Mouse (Mus musculus) stomach, embryonic 15.5 days (tissue): Measurements from ENCODE around the gene Edc4. TPM values are rescaled to one million over a fixed set of nuclear protein-coding genes. Genes with fewer than 3 reads are reported as not detected.

Experiments
- polyA plus RNA-seq: library from polyadenylated mRNA; unstranded; fragments of >200 nt; fragmentation: Nextera tagmentation; extraction: Ambion mirVana; gene quantifications from 2 replicates; pipeline ENCODE4 v1.2.1, GENCODE M21; 2015

The Edc4 gene
- polyA plus RNA-seq, 1 experiment from 2014 or later: 35.7 TPM

Other genes starting within 250 kb of the Edc4 start
- 109 and 112 TPM in 2 replicates for gene Ctcf, start 244.3 kb upstream of the Edc4 start, polyA plus RNA-seq
- 0.77 and 1.1 TPM in 2 replicates for gene Agrp, start 243.5 kb upstream of the Edc4 start, polyA plus RNA-seq
- gene Carmil2, start 194.6 kb upstream of the Edc4 start, polyA plus RNA-seq: 1.2 and 1.4 TPM in 2 replicates
- gene Acd, start 179.8 kb upstream of the Edc4 start, polyA plus RNA-seq: 45.0 and 52.8 TPM in 2 replicates
- gene Pard6a, start 179.7 kb upstream of the Edc4 start, polyA plus RNA-seq: 14.9 and 15.0 TPM in 2 replicates
- gene 4933405L10Rik, start 173.2 kb upstream of the Edc4 start, polyA plus RNA-seq: 0.19 TPM in 1 of 2 replicates, not detected in the other
- gene Enkd1, start 172.7 kb upstream of the Edc4 start, polyA plus RNA-seq: 18.0 and 18.1 TPM in 2 replicates
- 16.0 and 16.2 TPM in 2 replicates for gene Gfod2, start 122.2 kb upstream of the Edc4 start, polyA plus RNA-seq
- 13.1 and 13.4 TPM in 2 replicates for gene Ranbp10, start 53.5 kb upstream of the Edc4 start, polyA plus RNA-seq
- gene Tsnaxip1, start 53.1 kb upstream of the Edc4 start, polyA plus RNA-seq: not detected in 2 replicates
- gene Cenpt, start 27.6 kb upstream of the Edc4 start, polyA plus RNA-seq: 38.0 and 41.2 TPM in 2 replicates
- gene Thap11, start 25.7 kb upstream of the Edc4 start, polyA plus RNA-seq: 61.6 and 63.3 TPM in 2 replicates
- gene Nutf2, start 20.3 kb upstream of the Edc4 start, polyA plus RNA-seq: 151 and 214 TPM in 2 replicates
- gene Nrn1l, start 12.7 kb downstream of the Edc4 start, polyA plus RNA-seq: 0.31 and 0.63 TPM in 2 replicates
- 28.7 and 30.7 TPM in 2 replicates for gene Pskh1, start 19.6 kb downstream of the Edc4 start, polyA plus RNA-seq
- gene Ctrl, start 53.0 kb downstream of the Edc4 start, polyA plus RNA-seq: 1.9 and 3.8 TPM in 2 replicates
- 61.2 and 61.4 TPM in 2 replicates for gene Psmb10, start 57.6 kb downstream of the Edc4 start, polyA plus RNA-seq
- 2.9 and 5.8 TPM in 2 replicates for gene Lcat, start 62.5 kb downstream of the Edc4 start, polyA plus RNA-seq
- 32.7 and 33.4 TPM in 2 replicates for gene Slc12a4, start 85.2 kb downstream of the Edc4 start, polyA plus RNA-seq
- not detected in 2 replicates for gene Dpep3, start 98.5 kb downstream of the Edc4 start, polyA plus RNA-seq
- 17.6 and 21.2 TPM in 2 replicates for gene Dus2, start 110.5 kb downstream of the Edc4 start, polyA plus RNA-seq
- gene Dpep2nb, start 125.1 kb downstream of the Edc4 start, polyA plus RNA-seq: not detected in 2 replicates
- 14.9 and 15.3 TPM in 2 replicates for gene Ddx28, start 131.0 kb downstream of the Edc4 start, polyA plus RNA-seq
- gene Nfatc3, start 178.0 kb downstream of the Edc4 start, polyA plus RNA-seq: 7.8 TPM in 2 replicates